ENCODE assay signal across 26 mouse cellular contexts in genomic region chr4:88194256-88194655, GRCm38 (mm10).
"Had no signal": no experiment of that assay in that cellular context is flagged by ENCODE, and none has a peak within 500 bp of the region (broad histone marks: within the 10 kb centered on the region; RNA-seq: fewer than 3 reads in every experiment).

No protein-coding gene starts in this region.

- H3K4me2 ChIP-seq: kidney, embryonic 15.5 days; limb, embryonic 13.5 days; liver, embryonic 12.5 days; liver, embryonic 15.5 days; lung, embryonic 15.5 days; midbrain, embryonic 13.5 days; neural tube, embryonic 12.5 days; neural tube, embryonic 15.5 days had no signal

- H3K27ac ChIP-seq: kidney, embryonic 15.5 days; left cerebral cortex, adult 2 months; limb, embryonic 10.5 days; limb, embryonic 13.5 days; liver, embryonic 12.5 days; liver, embryonic 15.5 days; lung, embryonic 15.5 days; midbrain, embryonic 10.5 days; midbrain, embryonic 13.5 days; neural tube, embryonic 12.5 days; neural tube, embryonic 15.5 days; stomach, postnatal 0 days had no signal

- H3K27me3 ChIP-seq: kidney, embryonic 15.5 days; limb, embryonic 13.5 days; liver, embryonic 12.5 days; liver, embryonic 15.5 days; lung, embryonic 15.5 days; megakaryocyte, embryonic 14.5 days; midbrain, embryonic 13.5 days; neural tube, embryonic 12.5 days; neural tube, embryonic 15.5 days had no signal

- H3K4me3 ChIP-seq: kidney, embryonic 15.5 days; left cerebral cortex, adult 2 months; limb, embryonic 10.5 days; limb, embryonic 13.5 days; liver, embryonic 12.5 days; liver, embryonic 15.5 days; lung, embryonic 15.5 days; megakaryocyte, embryonic 14.5 days; midbrain, embryonic 10.5 days; midbrain, embryonic 13.5 days; neural tube, embryonic 12.5 days; neural tube, embryonic 15.5 days had no signal

- ATAC-seq: liver, embryonic 12.5 days; midbrain, embryonic 13.5 days had no signal

- H3K36me3 ChIP-seq: kidney, embryonic 15.5 days; limb, embryonic 10.5 days; limb, embryonic 13.5 days; liver, embryonic 12.5 days; lung, embryonic 15.5 days; midbrain, embryonic 10.5 days; midbrain, embryonic 13.5 days; neural tube, embryonic 12.5 days; neural tube, embryonic 15.5 days had no signal

- H3K4me1 ChIP-seq: kidney, embryonic 15.5 days; limb, embryonic 10.5 days; limb, embryonic 13.5 days; liver, embryonic 12.5 days; liver, embryonic 15.5 days; midbrain, embryonic 10.5 days; midbrain, embryonic 13.5 days; neural tube, embryonic 12.5 days; neural tube, embryonic 15.5 days had no signal

- H3K9ac ChIP-seq: kidney, embryonic 15.5 days; limb, embryonic 13.5 days; liver, embryonic 12.5 days; liver, embryonic 15.5 days; lung, embryonic 15.5 days; midbrain, embryonic 13.5 days; neural tube, embryonic 12.5 days; neural tube, embryonic 15.5 days had no signal

- DNase-seq: kidney, postnatal 10 days; kidney, postnatal 36 days; layer of hippocampus, postnatal 36 days; liver; lung, adult 18-20 months; lung, postnatal 10 days; lung, postnatal 36 days; right cerebral cortex, adult 18-20 months; right cerebral cortex, postnatal 14 days; right cerebral cortex, postnatal 4 days; thymus, adult 2 months; thymus, postnatal 14 days; thymus, postnatal 4 days had no signal

- H3K9me3 ChIP-seq: kidney, embryonic 15.5 days; limb, embryonic 10.5 days; limb, embryonic 13.5 days; liver, embryonic 12.5 days; liver, embryonic 15.5 days; lung, embryonic 15.5 days; megakaryocyte, embryonic 14.5 days; midbrain, embryonic 10.5 days; midbrain, embryonic 13.5 days; neural tube, embryonic 12.5 days; neural tube, embryonic 15.5 days had no signal
